ENCODE assay signal across 35 mouse cellular contexts in the genomic region with DNA sequence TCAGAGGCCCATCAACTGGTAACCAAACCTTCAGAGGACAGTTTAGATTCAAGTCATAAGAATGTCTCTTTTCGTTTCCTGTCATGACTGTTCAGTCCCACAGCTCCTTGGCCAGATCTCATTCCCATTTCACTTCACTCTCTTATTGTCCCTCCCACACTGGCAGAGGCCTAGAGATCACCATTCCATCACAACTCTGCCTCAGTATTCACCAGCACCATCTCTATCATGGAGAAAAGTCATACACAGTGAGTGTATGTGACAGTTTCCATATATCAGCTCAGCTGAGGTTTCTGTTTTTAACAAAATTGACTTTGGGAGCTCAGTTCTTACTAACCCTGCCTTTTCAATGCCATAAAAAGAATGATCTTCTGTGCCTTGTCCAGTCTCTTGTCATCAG.
"Had no signal": no experiment of that assay in that cellular context is flagged by ENCODE, and none has a peak within 500 bp of the region (broad histone marks: within the 10 kb centered on the region; RNA-seq: fewer than 3 reads in every experiment).

No protein-coding gene starts in this region.

- H3K4me2 ChIP-seq: heart, embryonic 11.5 days; heart, embryonic 12.5 days; heart, embryonic 13.5 days; heart, embryonic 15.5 days; hindbrain, embryonic 12.5 days; hindbrain, embryonic 13.5 days; hindbrain, embryonic 14.5 days; hindbrain, embryonic 15.5 days; intestine, embryonic 15.5 days; kidney, embryonic 15.5 days had no signal

- H3K27me3 ChIP-seq: heart, embryonic 12.5 days; heart, embryonic 13.5 days; heart, embryonic 15.5 days; hindbrain, embryonic 12.5 days; hindbrain, embryonic 13.5 days; hindbrain, embryonic 15.5 days; intestine, embryonic 15.5 days; kidney, embryonic 15.5 days had no signal

- H3K36me3 ChIP-seq: heart, embryonic 10.5 days; heart, embryonic 12.5 days; heart, embryonic 13.5 days; heart, embryonic 15.5 days; hindbrain, embryonic 10.5 days; hindbrain, embryonic 12.5 days; hindbrain, embryonic 13.5 days; hindbrain, embryonic 15.5 days; intestine, embryonic 15.5 days; kidney, embryonic 15.5 days had no signal

- H3K9ac ChIP-seq: heart, embryonic 12.5 days; heart, embryonic 13.5 days; heart, embryonic 15.5 days; hindbrain, embryonic 12.5 days; hindbrain, embryonic 13.5 days; hindbrain, embryonic 14.5 days; hindbrain, embryonic 15.5 days; intestine, embryonic 15.5 days; kidney, embryonic 15.5 days had no signal

- H3K27ac ChIP-seq: heart, embryonic 10.5 days; heart, embryonic 13.5 days; heart, embryonic 15.5 days; hindbrain, embryonic 10.5 days; hindbrain, embryonic 12.5 days; hindbrain, embryonic 13.5 days; hindbrain, embryonic 14.5 days; hindbrain, embryonic 15.5 days; hindbrain, postnatal 0 days; intestine, embryonic 15.5 days; kidney, embryonic 15.5 days; kidney, postnatal 0 days; layer of hippocampus, adult 2 months had no signal

- DNase-seq: heart, postnatal 10 days; heart, postnatal 14 days; heart, postnatal 36 days; heart, postnatal 4 days; kidney, adult 11 months; kidney, adult 18-20 months; kidney, adult 2 months; kidney, adult 8-10 months; kidney, adult 9 months; kidney, postnatal 10 days; kidney, postnatal 14 days; kidney, postnatal 25 days; kidney, postnatal 36 days; kidney, postnatal 4 days; layer of hippocampus, adult 9-11 months; layer of hippocampus, postnatal 36 days had no signal

- H3K4me1 ChIP-seq: heart, embryonic 10.5 days; heart, embryonic 12.5 days; heart, embryonic 13.5 days; heart, embryonic 15.5 days; hindbrain, embryonic 10.5 days; hindbrain, embryonic 12.5 days; hindbrain, embryonic 13.5 days; hindbrain, embryonic 15.5 days; intestine, embryonic 15.5 days; kidney, embryonic 15.5 days had no signal

- H3K9me3 ChIP-seq: heart, embryonic 10.5 days; heart, embryonic 12.5 days; heart, embryonic 15.5 days; hindbrain, embryonic 12.5 days; hindbrain, embryonic 13.5 days; hindbrain, embryonic 15.5 days; intestine, embryonic 15.5 days; kidney, embryonic 15.5 days had no signal

- ATAC-seq: hindbrain, embryonic 16.5 days; hindbrain, postnatal 0 days; inflammation-experienced regulatory T-cells, adult 6 months; intestine, embryonic 15.5 days; intestine, embryonic 16.5 days; intestine, postnatal 0 days had no signal

- H3K4me3 ChIP-seq: heart, embryonic 10.5 days; heart, embryonic 12.5 days; heart, embryonic 13.5 days; heart, embryonic 15.5 days; hindbrain, embryonic 10.5 days; hindbrain, embryonic 12.5 days; hindbrain, embryonic 13.5 days; hindbrain, embryonic 15.5 days; intestine, embryonic 15.5 days; kidney, embryonic 15.5 days; layer of hippocampus, adult 2 months had no signal
